Mouse (Mus musculus) right cerebral cortex, postnatal 14 days (tissue): ENCODE results near the gene Btbd9.

Source experiments
- DNase-seq: peaks from one replicate; pipeline ENCODE4 v3.0.0; 2022

The Btbd9 gene

DNA sequence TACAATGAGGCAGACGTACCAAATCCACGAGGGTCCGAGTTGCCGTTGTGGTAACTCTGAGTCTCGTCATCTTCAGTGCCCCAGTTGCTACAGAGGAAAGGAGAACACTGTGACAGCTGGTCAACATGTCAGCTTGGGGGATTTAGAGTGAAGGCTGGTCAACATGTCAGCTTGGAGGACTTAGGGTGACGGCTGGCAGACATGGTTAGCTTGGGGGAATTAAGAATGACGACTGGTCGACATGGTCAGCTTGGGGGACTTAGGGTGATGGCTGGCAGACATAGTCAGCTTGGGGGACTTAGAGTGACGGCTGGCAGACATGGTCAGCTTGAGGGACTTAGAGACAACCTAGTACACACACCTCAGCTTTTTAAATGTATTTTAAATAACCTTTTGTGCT is 21.5 kb upstream of the Btbd9 start:
- DNase-seq, result no peak

DNA sequence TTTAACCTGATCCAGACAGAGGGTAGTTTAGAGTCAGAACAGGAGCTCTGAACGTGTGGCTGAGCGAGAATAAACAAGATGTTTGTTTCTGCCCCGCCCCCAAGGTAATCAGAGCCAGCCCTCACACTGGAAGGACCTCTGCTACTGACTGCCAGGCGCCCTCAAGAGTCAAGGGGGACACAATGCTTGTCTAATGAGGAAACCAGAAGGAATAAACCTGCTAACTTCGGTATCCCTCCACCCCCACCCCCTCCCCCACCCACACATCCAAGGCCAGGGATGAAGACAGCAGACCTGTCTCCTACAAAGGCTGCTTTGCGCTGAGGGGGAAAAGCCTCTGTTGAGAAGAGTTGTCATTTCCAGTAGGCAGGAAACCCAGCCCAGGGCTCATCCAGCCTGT is 18.6 kb upstream of the Btbd9 start:
- DNase-seq, result no peak

DNA sequence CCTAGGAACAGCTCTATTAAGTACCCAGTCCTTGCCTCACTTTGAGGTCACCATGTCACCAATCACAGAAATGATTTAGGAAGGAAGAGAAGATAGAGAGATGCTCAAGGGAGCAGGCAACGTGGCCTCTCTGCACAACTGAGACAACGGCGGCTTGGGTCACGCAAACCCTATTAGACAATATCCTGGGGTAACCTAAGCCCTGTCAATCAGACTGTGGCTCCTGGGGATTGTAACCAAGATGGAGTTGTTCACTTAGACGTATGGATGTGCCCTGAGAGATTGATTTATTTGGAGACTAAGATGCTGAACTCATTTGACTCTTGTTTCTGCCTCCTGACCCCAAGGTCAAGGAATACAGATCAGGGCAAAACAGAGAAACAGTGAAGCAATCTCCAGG is 18.1 kb upstream of the Btbd9 start:
- DNase-seq, result no peak

DNA sequence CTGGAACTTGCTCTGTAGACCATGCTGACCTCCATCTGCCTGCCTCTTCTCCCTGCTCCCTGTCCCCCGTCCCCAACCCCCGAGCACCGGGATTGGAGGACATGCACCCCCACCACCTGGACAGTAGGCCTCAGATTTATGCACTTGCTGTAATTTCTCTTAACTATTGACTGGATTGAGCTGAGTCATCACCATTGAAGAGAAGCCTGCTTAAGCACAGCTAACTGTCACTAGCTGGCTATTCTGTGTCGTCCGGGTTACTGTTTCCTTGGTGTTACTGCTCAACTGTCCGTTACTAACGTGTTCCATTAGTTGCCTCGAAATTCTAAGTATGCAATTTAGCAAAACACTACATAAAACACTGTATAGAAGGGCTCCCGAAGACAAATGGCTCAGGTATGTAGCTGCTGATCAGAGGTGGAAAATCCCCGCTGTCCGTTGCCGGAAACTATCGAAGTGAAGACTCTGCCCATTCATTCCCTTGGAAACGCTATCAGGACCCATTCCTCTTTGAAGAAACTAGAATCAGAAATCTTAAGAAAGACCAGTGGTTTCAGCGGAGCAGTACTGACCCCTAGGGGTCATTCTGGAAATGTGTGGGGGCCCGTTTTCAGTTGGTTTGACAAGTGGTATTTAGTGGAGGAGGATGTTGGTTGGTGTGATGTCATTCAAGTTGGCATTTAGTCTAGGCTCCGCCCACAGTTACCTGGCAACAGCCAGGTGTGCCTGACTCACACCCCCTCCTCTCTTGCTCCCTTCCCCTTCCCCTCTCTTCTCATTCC is 14.3 kb upstream of the Btbd9 start:
- peak; percentile 36 for DNase-seq

DNA sequence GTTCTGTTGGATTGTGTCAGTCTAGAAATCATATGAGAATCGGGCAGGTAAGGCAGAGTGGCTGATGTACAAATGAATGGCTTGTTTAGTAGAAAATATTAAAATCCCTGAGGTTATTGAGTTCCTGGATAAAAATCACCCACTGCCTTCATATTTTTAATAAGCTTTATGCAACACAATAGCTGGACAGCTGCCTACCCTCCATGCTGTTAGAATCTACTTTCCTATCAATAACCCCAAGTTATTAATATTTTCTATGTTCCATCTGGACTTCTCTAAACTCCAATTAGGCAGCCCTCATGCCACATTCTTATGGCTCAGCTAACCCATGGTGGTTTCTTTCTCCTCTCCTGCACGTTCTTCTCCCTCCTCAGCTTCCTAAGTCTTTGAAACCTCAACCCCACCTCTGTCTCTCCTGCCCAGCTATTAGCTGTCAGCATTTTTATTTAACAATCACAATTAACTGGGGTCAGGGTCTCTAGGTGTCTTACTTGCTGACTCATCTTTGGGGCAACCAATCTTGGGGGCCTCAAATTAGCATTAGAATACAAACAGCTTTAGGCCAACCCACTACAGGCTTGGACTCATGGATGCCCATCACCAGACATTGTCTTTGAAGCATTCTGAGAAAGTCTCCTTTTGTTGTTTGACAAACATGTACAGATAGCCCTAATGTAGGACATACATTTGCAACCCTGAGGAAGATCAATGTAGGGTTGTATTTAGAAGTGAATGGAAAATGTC is 7.1 kb upstream of the Btbd9 start:
- no peak for DNase-seq

DNA sequence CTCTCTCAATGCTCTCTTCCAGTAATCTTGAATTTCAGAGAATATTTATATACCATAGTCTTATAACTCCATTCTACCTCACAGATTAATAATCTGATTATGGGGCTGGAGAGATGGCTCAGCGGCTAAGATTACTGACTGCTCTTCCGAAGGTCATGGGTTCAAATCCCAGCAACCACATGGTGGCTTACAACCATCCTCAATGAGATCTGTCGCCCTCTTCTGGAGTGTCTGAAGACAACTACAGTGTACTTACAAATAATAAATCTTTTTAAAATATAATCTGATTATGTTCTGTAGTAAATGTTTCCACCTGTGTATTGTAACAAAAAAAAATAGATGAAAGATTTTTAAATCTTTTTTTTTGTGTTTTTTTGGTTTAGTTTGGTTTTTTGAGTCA is 6.0 kb upstream of the Btbd9 start:
- no peak for DNase-seq

DNA sequence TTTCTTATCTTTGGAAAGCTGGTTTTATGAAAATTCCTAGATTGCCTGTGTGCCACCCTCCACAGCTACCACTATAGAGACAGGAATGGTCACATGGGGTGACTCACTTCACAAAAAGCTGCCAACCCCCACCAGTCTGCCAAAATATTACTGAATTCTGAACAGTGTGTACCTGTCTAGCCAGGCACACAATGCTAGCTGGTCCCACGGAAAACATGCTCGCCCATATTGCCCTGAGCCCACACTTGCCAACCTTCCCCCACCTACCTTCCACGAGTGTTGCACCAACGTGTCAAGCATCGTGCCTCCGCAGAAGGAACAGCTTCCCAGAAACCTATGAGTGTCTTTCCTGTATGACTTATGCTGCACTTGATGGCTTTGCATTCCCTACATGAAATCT is 4.9 kb upstream of the Btbd9 start:
- no peak for DNase-seq

DNA sequence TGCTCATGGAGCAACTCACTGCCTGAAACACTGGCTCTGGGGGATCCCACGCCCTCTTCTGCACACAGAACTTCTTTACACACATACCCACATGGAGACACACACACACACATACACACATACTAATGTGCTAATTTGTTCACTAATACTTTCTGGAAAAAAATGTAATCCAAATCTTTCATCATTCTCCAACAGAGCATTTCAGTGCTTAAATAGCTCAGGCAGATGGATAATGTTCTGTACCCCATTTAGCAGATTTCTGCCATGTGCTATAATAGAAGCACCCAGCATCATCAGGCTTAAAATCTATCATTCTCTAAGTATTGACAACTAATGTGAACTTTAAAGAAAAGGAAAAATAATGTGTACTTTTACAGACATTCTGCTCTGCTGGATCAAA is 4.5 kb upstream of the Btbd9 start:
- no peak for DNase-seq

DNA sequence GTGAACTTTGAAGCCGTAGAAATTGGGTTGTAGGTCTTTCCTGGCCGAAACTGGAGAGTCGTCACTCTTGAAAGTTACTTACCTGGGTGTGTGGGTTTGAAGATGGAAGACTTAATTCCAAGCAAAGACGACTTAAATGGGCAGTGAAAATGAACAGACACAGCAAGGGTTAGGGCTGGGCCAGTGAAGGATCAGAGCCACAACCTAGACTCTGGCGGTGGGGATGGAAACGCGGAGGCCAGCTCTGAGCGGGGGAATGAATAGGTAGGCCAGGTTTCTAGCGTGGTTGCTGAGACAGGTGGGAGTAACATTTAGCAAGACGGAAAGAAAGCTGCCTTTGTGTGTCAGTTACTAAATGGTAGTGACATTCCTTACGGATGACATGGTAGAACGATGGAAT is 658 bp upstream of the Btbd9 start:
- DNase-seq, result no peak

DNA sequence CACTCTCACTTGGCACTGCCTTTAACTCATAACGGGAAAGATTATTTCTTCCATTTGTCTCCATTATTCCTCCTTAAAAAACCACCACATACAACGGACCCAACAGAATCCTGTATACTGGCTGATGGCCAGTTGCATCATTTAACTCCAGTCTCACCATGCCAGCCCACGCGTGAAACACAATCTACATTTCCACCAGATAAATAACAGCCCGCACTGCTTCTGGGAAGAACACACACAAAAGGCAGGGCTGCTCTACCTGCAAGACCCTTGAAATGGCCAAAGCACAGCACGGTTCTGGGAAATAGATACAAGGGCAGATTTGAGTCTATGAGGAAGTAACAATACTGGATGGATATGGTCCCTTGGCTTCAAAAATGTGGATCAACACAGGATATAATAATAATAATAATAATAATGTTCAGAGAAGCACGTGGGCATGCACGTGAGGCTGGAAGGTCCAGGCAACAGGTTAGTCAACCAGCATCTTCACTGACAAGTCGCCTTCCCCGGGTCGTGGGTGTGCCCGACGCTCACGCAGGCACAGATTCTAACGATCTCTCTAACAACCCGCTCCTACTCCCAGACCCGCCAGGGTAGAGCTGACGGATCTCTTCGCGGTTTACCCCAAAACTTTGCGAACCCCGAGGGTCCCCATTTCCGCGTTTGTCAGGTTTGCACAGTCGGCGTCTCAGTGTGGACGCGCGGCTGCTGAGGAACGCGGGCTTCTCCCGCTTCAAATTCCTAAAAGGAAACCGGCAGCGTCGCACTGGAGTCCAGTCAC is 975 bp downstream of the Btbd9 start:
- no peak for DNase-seq

DNA sequence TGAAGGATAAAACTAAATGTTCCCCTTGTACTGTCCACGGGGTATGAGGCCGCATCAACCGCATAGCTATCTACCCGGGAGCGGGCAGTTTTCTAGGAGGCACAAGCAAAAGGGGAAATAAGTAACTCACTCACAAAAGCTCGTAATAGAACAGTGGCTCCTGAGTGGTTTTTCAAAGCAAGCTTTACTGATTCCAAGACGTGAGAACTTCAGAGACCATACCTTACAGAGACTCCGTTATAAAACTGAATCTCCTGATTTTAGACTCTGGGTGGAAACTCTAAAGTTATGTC is 1.6 kb downstream of the Btbd9 start:
- no peak for DNase-seq

DNA sequence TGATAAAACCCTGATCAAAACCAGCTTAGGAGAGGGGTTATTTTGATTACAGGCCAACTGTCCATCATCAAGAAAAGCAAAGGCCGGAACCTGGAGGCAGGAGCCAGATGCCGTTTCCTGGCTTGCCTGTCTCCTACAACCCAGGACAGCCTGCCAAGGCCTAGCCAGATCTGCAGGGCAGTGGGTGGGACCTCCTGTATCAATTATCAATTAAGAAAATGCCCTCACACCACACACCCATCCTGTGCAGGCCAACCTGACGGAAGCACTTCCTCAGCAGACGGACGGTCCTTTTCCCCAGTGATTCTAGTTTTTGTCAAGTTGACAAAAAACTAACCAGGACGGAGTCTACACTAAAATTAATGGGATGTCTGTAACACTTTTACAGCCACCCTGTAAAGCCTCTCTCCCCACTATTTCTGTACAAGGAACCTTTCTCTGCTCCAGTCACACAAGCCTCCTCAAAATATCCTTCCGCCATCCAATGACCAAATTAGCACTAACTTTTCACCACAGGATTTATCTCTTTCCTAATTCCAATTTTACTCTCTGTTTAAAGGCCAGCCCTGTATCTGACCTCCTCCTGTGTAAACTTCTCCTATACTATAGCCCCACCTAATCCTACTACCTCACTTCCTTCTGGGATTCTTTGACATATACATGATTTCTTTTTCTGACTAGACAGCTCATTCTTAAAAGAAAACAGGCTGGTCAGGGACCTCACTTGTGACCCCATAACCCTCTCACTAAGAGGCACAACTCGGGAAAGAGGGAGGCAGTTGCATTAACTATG is 2.1 kb downstream of the Btbd9 start:
- DNase-seq, result no peak

DNA sequence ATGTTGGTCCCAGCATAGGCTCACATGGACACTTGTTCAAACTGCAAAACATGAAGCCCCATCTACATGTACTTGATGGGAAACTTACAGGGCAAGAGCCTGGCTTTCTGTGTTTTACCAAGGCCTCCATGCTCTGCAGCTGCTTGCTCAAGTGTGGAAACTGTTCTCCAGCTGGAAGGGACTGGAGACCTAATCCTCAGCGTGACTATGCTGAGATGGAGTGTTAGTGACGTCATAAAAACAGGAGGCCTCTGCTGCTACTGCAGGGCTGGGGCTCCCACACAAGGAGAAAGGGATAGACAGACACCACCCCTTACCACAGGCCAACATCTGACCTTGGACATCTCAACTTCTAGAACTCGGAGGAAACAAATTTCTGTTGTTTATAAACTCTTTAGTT is 5.3 kb downstream of the Btbd9 start:
- no peak for DNase-seq

DNA sequence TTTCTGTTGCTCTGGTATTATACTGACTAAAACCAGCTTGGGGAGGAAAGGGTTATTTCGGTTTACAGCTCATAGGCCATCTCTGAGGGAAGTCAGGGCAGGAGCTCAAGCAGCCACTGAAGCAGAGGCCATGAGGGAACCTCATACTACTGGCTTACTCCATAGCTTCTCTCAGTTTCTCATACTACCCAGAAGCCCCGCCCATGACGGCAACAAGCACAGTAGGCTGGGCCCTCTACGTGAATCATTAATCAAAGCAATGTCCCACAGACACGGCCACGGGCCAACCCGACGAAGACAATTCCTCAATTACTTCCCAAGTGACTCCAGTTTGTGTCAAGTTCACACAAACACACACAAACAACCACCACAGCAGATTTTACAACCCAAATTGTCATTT is 6.1 kb downstream of the Btbd9 start:
- DNase-seq, result no peak

DNA sequence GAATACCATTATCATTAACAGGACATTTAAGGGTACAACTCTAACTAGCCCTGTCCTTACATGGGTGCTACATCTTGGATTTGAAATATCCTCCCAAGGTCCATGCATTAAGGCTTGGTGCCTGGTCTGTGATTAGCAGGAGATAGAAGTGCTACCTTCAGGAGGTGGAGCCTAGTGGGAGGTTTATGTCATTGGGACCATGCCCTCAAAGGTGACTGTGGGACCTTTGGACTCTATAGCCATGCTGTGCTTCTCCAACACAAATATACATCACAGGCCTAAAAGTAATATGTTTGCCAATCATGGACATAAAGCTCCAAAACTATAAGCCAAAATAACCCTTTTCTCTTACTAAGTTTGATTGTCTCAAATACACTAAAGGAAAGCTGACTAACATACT is 7.8 kb downstream of the Btbd9 start:
- DNase-seq, result no peak

DNA sequence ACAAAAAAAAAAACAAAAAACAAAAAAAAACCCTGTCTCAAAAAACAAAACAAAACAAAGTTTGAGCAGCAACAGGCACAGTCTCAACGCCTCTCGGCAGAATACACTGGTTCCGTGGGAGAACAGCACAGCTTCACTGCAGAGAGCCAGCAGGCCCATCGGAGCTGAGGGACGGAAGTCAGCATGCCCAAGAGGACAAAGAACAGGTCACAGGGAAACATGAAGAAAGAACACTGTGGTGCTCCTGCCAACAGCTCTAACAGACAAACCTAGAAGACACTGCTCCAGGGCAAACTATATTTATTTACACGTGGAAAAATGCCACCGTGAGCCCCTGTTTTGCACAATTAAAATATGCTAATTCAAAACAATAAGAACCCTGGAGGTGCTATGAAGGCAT is 11.3 kb downstream of the Btbd9 start:
- no peak for DNase-seq

DNA sequence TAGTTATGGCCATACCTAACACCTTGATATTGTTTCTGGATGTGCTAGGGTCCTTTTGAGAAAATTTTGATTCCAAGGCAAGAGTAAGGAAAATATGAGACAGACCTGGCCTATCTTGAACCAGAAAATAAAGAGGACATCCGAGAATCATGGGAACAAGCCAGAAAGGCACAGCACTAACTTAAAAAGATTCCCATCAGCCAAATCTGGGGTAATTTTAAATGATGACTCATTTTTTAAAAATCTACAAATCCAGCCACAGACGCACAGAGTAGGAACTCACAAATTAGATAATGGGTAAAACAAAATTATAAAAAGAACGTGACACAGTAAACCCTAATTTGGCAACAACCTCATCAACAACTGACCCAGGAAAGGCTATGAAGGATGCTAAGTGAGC is 11.9 kb downstream of the Btbd9 start:
- DNase-seq, result no peak

DNA sequence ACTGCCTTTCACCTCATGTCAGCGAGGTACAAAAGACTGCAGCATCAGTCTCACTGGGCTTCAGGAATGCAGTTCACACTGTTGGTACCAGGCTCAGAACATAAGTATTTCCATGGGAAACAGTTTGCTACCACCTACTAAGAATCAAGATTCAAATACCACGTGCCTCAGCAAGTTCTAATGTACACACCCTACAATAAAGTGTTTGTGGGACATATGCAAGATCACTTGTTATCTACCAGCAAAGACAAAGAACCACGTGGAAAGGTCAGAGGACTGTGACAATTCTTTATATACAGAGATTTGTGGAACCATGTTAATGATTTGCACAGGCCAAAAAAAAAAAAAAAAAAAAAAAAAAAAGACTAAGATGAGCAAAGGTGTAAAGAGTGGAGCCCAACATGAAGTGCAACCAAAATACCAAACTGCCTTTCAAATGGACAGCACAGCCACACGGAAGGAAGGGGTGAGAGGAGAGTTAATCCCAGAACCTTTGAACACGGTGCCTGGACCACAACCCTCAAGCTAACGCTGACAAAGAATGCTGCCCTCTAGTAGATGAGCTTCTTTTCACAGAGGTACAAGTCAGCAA is 12.7 kb downstream of the Btbd9 start:
- DNase-seq, result no peak

DNA sequence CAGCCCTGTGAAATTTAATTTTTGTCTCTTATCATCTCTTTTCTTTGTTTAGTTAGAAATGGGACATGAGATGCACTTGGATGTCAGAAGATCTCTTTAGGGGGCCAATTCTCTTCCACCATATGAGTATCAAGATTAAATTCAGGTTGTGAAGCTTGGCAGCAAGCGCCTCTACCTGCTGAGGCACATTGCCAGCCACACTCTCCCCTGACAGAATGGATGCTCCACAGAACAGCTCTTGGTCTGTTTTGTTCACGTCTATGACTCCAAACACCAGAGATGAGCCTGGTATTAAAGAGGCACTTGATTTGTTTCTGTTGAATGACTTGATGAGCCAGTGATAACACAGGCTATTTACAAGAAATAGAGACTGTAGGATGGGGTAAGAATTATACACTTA is 13.5 kb downstream of the Btbd9 start:
- DNase-seq, result no peak

DNA sequence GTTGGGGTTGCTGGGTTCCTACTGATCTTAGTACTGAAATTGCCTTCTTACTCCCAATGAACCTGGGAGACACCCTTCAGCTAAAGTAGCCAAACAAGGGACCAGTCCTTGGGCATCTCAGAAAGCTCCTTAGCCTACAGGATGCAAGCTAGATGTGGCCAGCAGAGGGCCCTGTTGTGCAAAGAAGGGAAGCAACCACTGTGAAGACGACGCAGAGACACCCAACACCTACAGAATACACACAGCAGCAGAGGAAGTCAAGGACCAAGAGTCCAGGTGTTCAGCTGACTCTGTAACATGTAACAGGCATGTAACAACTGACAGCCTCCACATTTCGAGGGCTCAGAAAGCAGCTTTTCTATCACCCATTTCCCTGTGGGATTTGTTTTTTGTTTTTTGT is 16.8 kb downstream of the Btbd9 start:
- DNase-seq, result peak; percentile 65

DNA sequence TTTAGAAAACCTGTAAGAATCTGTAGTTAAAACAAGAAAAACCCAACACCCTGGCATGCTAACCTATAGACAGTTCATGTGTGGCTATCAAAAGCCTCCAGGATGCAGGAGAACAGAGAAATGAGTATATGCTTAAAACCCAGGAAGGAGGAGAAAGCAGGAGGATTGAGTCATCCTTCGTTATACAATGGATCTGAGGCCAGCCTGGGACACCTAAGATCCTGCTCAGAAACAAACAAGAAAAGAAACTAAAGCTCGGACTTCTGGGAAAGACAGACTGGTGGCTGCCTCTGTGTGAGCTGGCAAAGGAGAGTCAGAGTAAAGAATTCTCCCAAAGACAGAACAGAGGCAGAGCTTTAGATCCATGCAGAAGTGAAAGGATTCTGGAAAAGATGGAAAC is 17.7 kb downstream of the Btbd9 start:
- no peak for DNase-seq

DNA sequence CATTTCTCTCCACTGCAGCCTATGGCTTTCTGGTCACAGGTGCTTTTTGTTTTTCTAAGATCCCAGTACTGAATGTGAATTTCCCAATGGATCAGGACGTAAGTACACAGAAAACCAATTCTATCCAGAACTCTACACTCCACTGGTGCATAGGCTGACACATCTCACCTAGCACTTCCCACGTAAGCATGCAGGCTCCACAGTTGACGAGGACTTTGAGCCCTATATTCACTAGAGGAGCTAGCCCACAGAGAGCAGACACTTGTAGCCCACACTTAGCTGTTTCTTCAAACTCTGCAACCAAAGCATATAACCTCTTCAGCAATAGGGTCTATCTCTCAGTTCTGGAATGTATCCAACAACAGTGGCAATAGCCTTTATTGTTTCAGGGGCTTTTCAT is 19.8 kb downstream of the Btbd9 start:
- no peak for DNase-seq
